Mouse (Mus musculus) midbrain, embryonic 12.5 days (tissue): ENCODE measurements around the gene Dennd2c. TPM values are rescaled to one million over a fixed set of nuclear protein-coding genes. Genes with fewer than 3 reads are reported as not detected.
"Not testable (repeated sequence)": the region's sequence is repeated elsewhere in the genome, so short reads cannot be mapped to it uniquely, and the experiment has no call there.

ENCODE experiments used
- ATAC-seq: fragments of 200-750 bp; cut with Nextera tagmentation; 2 replicates; pipeline ENCODE4 v1.8.0; 2017; ENCODE audit warnings: low read depth, moderate TSS enrichment, moderate library complexity; ENCODE audit not compliant: low FRiP score
- H3K27ac ChIP-seq: fragments of 300-500 bp; sonication (generic); replicated peaks from 2 replicates; pipeline ENCODE4 v1.5.1; 2016; ENCODE audit warnings: mild to moderate bottlenecking
- H3K27me3 ChIP-seq: fragments of 300-500 bp; sonication (generic); 2 replicates; pipeline ENCODE4 v1.6.1; 2016; ENCODE audit warnings: mild to moderate bottlenecking
- H3K36me3 ChIP-seq: fragments of 300-500 bp; sonication (generic); 2 replicates; pipeline ENCODE4 v1.6.1; 2016
- H3K4me1 ChIP-seq: fragments of 300-500 bp; sonication (generic); 2 replicates; pipeline ENCODE4 v1.6.1; 2016
- H3K4me2 ChIP-seq: fragments of 300-500 bp; sonication (generic); replicated peaks from 2 replicates; pipeline ENCODE4 v1.6.1; 2016; ENCODE audit warnings: mild to moderate bottlenecking, moderate library complexity
- H3K4me3 ChIP-seq: fragments of 300-500 bp; sonication (generic); 2 replicates; pipeline ENCODE4 v1.5.1; 2016; ENCODE audit warnings: mild to moderate bottlenecking
- H3K9ac ChIP-seq: fragments of 300-500 bp; sonication (generic); replicated peaks from 2 replicates; pipeline ENCODE4 v1.6.1; 2016; ENCODE audit warnings: mild to moderate bottlenecking, moderate library complexity
- H3K9me3 ChIP-seq: fragments of 300-500 bp; sonication (generic); 2 replicates; pipeline ENCODE4 v1.6.1; 2016; ENCODE audit warnings: mild to moderate bottlenecking
- WGBS: fragments of 180-500 bp; shearing (Covaris S2); methylation state at CpG from one replicate; pipeline ENCODE4 v1.1.7; 2016; 5-methylcytosine and 5-hydroxymethylcytosine counted together
- polyA plus RNA-seq: library from polyadenylated mRNA; unstranded; fragments of >200 nt; fragmentation: Nextera tagmentation; extraction: Ambion mirVana; gene quantifications from 2 replicates; pipeline ENCODE4 v1.2.1, GENCODE M21; 2016

Gene Dennd2c
- polyA plus RNA-seq, 1 experiment from 2014 or later: 3.5 TPM

DNA sequence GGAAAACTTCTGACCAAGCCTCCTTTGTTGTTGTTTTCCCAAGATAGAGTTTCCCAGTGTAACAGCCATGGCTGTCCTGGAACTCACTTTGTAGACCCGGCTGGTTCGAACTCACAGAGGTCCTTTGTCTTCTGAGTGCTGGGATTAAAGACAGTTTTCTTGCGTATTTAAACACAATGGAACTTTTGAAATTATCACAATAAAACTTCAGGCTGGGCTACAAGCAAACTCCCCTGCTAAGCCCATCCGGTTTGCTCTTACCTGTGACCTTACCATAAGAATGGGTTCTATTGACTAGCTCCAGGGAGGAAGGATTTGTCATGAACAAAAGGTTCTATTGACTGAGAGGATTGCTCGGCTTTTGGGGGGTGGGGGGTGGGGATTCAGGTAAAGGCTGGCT is 105.3 kb downstream of the Dennd2c start:
- ATAC-seq: no peak
- no peak overlapping the region for H3K4me3 ChIP-seq
- no peak overlapping the region for H3K27ac ChIP-seq
- H3K4me1 ChIP-seq: no peaks in the 10 kb centered on the region
- no peaks in the 10 kb centered on the region for H3K36me3 ChIP-seq
- H3K9ac ChIP-seq: no peak overlapping the region
- H3K27me3 ChIP-seq: no peaks in the 10 kb centered on the region
- H3K4me2 ChIP-seq: no peak overlapping the region
- no peaks in the 10 kb centered on the region for H3K9me3 ChIP-seq
- 30% methylated on average over 5 of the region's 5 CpGs for WGBS

DNA sequence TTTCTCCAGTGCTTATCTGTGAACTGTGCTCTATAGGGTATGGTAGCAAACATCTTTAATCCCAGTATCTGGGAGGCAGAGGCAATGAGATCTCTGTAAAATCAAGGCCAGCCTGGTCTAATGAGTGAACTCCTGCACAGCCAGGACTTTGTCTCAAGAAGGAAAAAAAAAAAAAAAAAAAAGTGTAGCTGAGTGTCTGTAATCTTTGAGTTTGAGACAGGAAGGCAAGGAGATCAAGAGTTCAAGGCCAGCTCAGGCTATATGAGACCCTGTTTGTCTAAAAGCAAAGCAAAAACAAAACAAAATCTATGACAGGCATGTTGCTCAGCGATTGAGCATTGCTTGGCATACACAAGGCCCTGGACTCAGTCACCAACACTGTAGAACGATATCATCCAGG is 105.8 kb downstream of the Dennd2c start:
- Histone ChIP-seq H3K36me3 (no peaks in the 10 kb centered on the region), H3K27ac (no peak overlapping the region), H3K4me1 (no peaks in the 10 kb centered on the region), H3K4me2 (no peak overlapping the region), H3K9me3 (no peaks in the 10 kb centered on the region), H3K4me3 (no peak overlapping the region), H3K27me3 (no peaks in the 10 kb centered on the region), H3K9ac (no peak overlapping the region)
- no peak for ATAC-seq
- 75% methylated on average over 2 of the region's 2 CpGs for WGBS

DNA sequence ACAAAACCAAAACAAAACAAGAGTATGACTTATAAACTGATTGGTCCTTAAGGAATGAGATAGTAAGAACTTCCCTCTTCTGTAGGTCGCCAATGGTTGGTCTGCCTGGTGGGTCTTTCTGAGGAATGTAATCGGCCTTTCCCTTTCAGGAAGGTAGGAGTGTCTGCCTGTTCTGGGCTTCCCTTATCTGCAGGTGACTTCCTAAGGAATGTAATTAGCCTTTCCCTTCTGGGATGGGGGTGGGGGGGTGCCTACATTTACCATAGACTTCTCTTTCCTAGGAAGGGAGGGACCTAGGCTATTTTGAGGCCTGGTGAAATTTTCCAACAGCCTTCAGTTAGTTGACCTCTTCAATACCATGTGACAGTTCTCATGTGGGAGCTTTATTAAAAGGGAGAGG is 108.7 kb downstream of the Dennd2c start:
- WGBS: 94% methylated on average over 2 of the region's 2 CpGs
- ATAC-seq: no peak
- no peak overlapping the region for H3K4me3 ChIP-seq
- H3K27ac ChIP-seq: no peak overlapping the region
- no peaks in the 10 kb centered on the region for H3K36me3 ChIP-seq
- no peak overlapping the region for H3K9ac ChIP-seq
- H3K9me3 ChIP-seq: no peaks in the 10 kb centered on the region
- H3K4me2 ChIP-seq: no peak overlapping the region
- no peaks in the 10 kb centered on the region for H3K27me3 ChIP-seq
- H3K4me1 ChIP-seq: no peaks in the 10 kb centered on the region

DNA sequence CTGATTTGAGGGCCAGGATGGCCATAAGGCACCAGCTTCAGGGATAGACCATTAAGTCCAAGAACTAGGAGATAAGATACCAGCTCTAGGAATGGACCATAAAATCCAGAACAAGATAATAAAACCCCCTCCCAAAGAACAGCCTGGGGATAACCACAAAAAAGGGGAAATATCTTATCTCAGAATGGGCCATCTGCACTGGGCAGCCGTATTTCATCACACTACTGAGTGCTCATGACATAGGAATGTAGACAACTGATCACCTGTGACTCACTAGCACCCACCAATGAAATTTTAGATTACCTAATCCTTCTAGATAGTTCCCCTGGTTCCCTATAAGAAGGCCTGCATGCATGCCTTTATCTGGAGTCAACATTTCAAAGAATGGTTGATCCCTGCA is 109.7 kb downstream of the Dennd2c start:
- H3K9me3 ChIP-seq: no peaks in the 10 kb centered on the region
- H3K27me3 ChIP-seq: no peaks in the 10 kb centered on the region
- no peak overlapping the region for H3K4me3 ChIP-seq
- ATAC-seq: no peak
- 73% methylated on average over 1 of the region's 1 CpGs for WGBS
- no peak overlapping the region for H3K9ac ChIP-seq
- no peak overlapping the region for H3K4me2 ChIP-seq
- no peaks in the 10 kb centered on the region for H3K4me1 ChIP-seq
- H3K36me3 ChIP-seq: no peaks in the 10 kb centered on the region
- no peak overlapping the region for H3K27ac ChIP-seq

DNA sequence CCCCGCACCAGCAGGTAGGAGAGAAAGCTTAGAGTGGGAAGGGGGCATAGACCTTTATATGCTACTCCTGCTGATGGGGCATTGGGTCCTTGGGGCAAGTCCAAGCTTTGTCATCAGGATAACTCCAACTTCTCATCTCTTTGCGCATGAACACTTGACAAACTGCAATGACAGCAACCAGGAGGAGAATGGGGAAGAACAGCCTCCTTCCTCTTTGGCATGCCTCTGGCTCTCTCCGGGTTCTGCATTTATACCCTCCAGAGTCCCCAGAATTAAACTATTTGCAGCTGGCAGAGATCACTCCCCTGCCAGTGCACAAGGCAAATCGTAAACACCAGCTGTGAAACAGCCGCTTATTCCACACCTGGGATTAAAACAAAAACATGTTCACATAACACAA is 111.1 kb downstream of the Dennd2c start:
- Histone ChIP-seq H3K27ac (no peak overlapping the region), H3K4me3 (no peak overlapping the region), H3K9me3 (no peaks in the 10 kb centered on the region), H3K4me2 (no peak overlapping the region), H3K27me3 (no peaks in the 10 kb centered on the region), H3K36me3 (no peaks in the 10 kb centered on the region), H3K4me1 (no peaks in the 10 kb centered on the region), H3K9ac (no peak overlapping the region)
- WGBS: 81% methylated on average over 5 of the region's 5 CpGs
- ATAC-seq: no peak

DNA sequence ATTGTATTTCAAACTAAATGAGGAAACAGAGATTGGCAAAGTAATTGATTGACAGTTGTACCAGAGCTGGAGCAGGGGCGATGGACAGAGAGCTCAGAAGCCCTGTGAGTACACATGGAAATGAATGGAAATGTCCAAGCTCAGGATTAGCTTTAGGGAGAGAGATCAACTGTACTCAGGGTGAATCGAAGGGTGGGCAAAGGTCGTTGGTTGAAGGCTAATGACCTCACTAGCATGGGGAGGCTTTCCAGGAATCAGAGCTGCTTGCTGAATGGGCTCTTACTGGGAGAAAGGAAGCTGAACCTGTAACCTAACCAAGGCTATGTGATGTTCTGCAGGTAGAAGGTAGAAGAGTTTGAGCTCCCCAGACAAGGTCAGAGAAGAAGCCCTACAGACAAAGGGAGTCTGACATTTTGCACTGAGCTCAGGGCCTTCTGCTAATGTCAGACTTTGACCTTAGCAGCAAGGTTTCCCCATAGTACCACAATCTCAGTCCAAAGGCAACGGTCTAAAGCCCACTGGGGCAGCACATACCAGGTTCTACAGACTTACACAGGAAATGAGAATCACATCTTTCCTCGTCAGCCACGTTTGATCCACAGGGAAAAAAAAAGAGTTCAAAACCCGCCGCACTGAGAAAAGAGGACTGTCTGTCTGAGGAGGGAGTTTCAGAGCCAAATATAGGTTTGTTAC is 112.3 kb downstream of the Dennd2c start:
- Histone ChIP-seq H3K36me3 (no peaks in the 10 kb centered on the region), H3K9me3 (no peaks in the 10 kb centered on the region), H3K4me2 (no peak overlapping the region), H3K9ac (no peak overlapping the region), H3K27ac (no peak overlapping the region), H3K27me3 (no peaks in the 10 kb centered on the region), H3K4me1 (no peaks in the 10 kb centered on the region), H3K4me3 (no peak overlapping the region)
- ATAC-seq: no peak
- WGBS: 86% methylated on average over 8 of the region's 8 CpGs

- H3K36me3 ChIP-seq, H3K4me1 ChIP-seq, H3K27me3 ChIP-seq, ATAC-seq, H3K4me2 ChIP-seq, H3K27ac ChIP-seq, H3K9ac ChIP-seq, H3K9me3 ChIP-seq, H3K4me3 ChIP-seq: not testable (repeated sequence)
- 90% methylated on average over 8 of the region's 8 CpGs for WGBS
Measured at GRCm38 (mm10) chr3:103215399-103215798, 113.0 kb downstream of the Dennd2c start.

Other genes with a start within 250 kb of the Dennd2c start
- gene Sycp1, start 166.5 kb upstream of the Dennd2c start, polyA plus RNA-seq: not detected in 2 replicates
- 0.15 TPM in 1 of 2 replicates, not detected in the other for gene Nr1h5, start 138.5 kb upstream of the Dennd2c start, polyA plus RNA-seq
- 80.1 and 86.1 TPM in 2 replicates for gene Sike1, start 106.9 kb upstream of the Dennd2c start, polyA plus RNA-seq
- gene Csde1, start 82.2 kb upstream of the Dennd2c start, polyA plus RNA-seq: 493 and 530 TPM in 2 replicates
- gene Nras, start 44.3 kb upstream of the Dennd2c start, polyA plus RNA-seq: 141 and 150 TPM in 2 replicates
- gene Ampd1, start 28.6 kb upstream of the Dennd2c start, polyA plus RNA-seq: 0.16 and 0.18 TPM in 2 replicates
- 228 and 240 TPM in 2 replicates for gene Bcas2, start 69.1 kb downstream of the Dennd2c start, polyA plus RNA-seq
- gene Trim33, start 176.7 kb downstream of the Dennd2c start, polyA plus RNA-seq: 45.8 and 47.0 TPM in 2 replicates